Mouse (Mus musculus) CH12.LX (cell line): Measurements from ENCODE around the gene Tmem234. TPM values are rescaled to one million over a fixed set of nuclear protein-coding genes. Genes with fewer than 3 reads are reported as not detected.

ENCODE experiments used
- DNase-seq: peaks from one replicate; pipeline ENCODE4 v3.0.0-alpha.2; 2013; ENCODE audit errors: extremely low read depth
- H3K27ac ChIP-seq: 2 replicates; pipeline ENCODE4 v1.5.1; 2012; ENCODE audit warnings: low read depth, mild to moderate bottlenecking, control low read depth, moderate library complexity; ENCODE audit not compliant: insufficient read depth
- H3K27me3 ChIP-seq: replicated peaks from 2 replicates; pipeline ENCODE3; 2012; ENCODE audit warnings: inconsistent platforms
- H3K36me3 ChIP-seq, 2 experiments: replicated peaks in 1 of 2; 2 replicates each; pipeline versions ENCODE3 to v1.6.1; 2012; ENCODE audit warnings: inconsistent platforms in 1 of 2, low read length in 1 of 2, mild to moderate bottlenecking in 1 of 2, mixed read lengths in 1 of 2, moderate library complexity in 1 of 2; ENCODE audit not compliant: control insufficient read depth in 1 of 2, insufficient read depth in 1 of 2
- H3K4me1 ChIP-seq, 2 experiments: 2 replicates each; pipeline ENCODE4 v1.6.1; 2012; ENCODE audit warnings: inconsistent platforms in 1 of 2, moderate library complexity in 1 of 2; ENCODE audit not compliant: insufficient read depth in 2 of 2, control insufficient read depth in 1 of 2
- H3K4me2 ChIP-seq: 2 replicates; pipeline ENCODE4 v1.6.1; 2012; ENCODE audit warnings: low read depth, mild to moderate bottlenecking, control low read depth; ENCODE audit not compliant: poor library complexity, insufficient read depth, severe bottlenecking
- H3K4me3 ChIP-seq, 3 experiments: fragments of 150-350 bp in 1 of 3; sonication (generic) in 1 of 3; replicated peaks in 1 of 3; 2 replicates each; pipeline versions ENCODE3 to v1.5.1; 2011 to 2012; ENCODE audit warnings: low read depth in 2 of 3, low read length in 2 of 3, mild to moderate bottlenecking in 2 of 3, moderate library complexity in 2 of 3, control low read depth in 1 of 3, improper control_type of control experiment in 1 of 3, inconsistent platforms in 1 of 3, mixed read lengths in 1 of 3; ENCODE audit not compliant: poor library complexity in 1 of 3
- H3K79me2 ChIP-seq: replicated peaks from 2 replicates; pipeline ENCODE4 v1.6.1; 2012; ENCODE audit warnings: mild to moderate bottlenecking, moderate library complexity; ENCODE audit not compliant: control insufficient read depth, poor library complexity, insufficient read depth, severe bottlenecking; ENCODE audit errors: extremely low read depth
- H3K9ac ChIP-seq: 2 replicates; pipeline ENCODE4 v1.6.1; 2012; ENCODE audit warnings: low read depth, mild to moderate bottlenecking, control low read depth, moderate library complexity; ENCODE audit not compliant: insufficient read depth
- H3K9me3 ChIP-seq: replicated peaks from 2 replicates; pipeline ENCODE3; 2012; ENCODE audit warnings: low read length, inconsistent platforms, mixed read lengths
- BHLHE40 ChIP-seq: IDR thresholded peaks from 2 replicates; pipeline ENCODE4 v1.6.1; 2011; ENCODE audit warnings: mild to moderate bottlenecking, low read depth, low read length, improper control_type of control experiment
- EP300 ChIP-seq: IDR thresholded peaks from 2 replicates; pipeline ENCODE4 v1.6.1; 2011; ENCODE audit warnings: low read length, improper control_type of control experiment
- GABPA ChIP-seq: IDR thresholded peaks from 2 replicates; pipeline ENCODE4 v1.6.1; 2012; ENCODE audit warnings: low read depth, low read length, improper control_type of control experiment, inconsistent platforms; ENCODE audit not compliant: insufficient replicate concordance
- JUND ChIP-seq: conservative IDR thresholded peaks from 2 replicates; pipeline ENCODE4 v1.6.1; 2011; ENCODE audit warnings: low read depth, low read length, improper control_type of control experiment
- MEF2A ChIP-seq: IDR thresholded peaks from 2 replicates; pipeline ENCODE4 v1.6.1; 2014; ENCODE audit warnings: low read depth, mild to moderate bottlenecking, inconsistent platforms, low read length, improper control_type of control experiment, borderline replicate concordance
- MXI1 ChIP-seq: IDR thresholded peaks from 2 replicates; pipeline ENCODE4 v1.6.1; 2011; ENCODE audit warnings: mild to moderate bottlenecking, low read depth, low read length, improper control_type of control experiment
- PAX5 ChIP-seq: IDR thresholded peaks from 2 replicates; pipeline ENCODE4 v1.6.1; 2012; ENCODE audit warnings: low read length, inconsistent platforms, mixed read lengths
- TCF12 ChIP-seq: IDR thresholded peaks from 2 replicates; pipeline ENCODE4 v1.6.1; 2014; ENCODE audit warnings: low read depth, mild to moderate bottlenecking, inconsistent platforms, low read length, improper control_type of control experiment
- UBTF ChIP-seq: IDR thresholded peaks from 2 replicates; pipeline ENCODE4 v1.6.1; 2012; ENCODE audit warnings: low read depth, mild to moderate bottlenecking, inconsistent platforms, low read length, improper control_type of control experiment, moderate library complexity
- ZKSCAN1 ChIP-seq: IDR thresholded peaks from 2 replicates; pipeline ENCODE4 v1.6.1; 2012; ENCODE audit warnings: low read depth, inconsistent platforms, low read length, improper control_type of control experiment, borderline replicate concordance
- dilution Hi-C: fragments of 300-500 bp; cut with MboI; formaldehyde crosslinking; loops from 2 replicates; pipeline ENCODE4 v1.14.3; 2020; ENCODE audit warnings: low sequenced_read_pairs; ENCODE audit not compliant: extremely low pct_unique_long_range_greater_than_20kb, extremely low pct_ligation_motif_present
- in situ Hi-C: fragments of 300-500 bp; cut with MboI; formaldehyde crosslinking; loops from 3 replicates; pipeline ENCODE4 v1.14.3; 2019; ENCODE audit warnings: low sequenced_read_pairs, low pct_ligation_motif_present, low pct_unique_long_range_greater_than_20kb, mixed read lengths
- polyA plus RNA-seq: library from polyadenylated mRNA; unstranded; fragments of >175 nt; gene quantifications from 2 replicates; pipeline ENCODE4 v1.2.1, GENCODE M21; 2012; ENCODE audit warnings: low read depth; ENCODE audit not compliant: insufficient read length
- total RNA-seq, 2 experiments: library from RNA; depleted of rRNA; stranded (reverse); fragments of 300-350 nt in 1 of 2; fragments of >200 nt in 1 of 2; gene quantifications; 2 replicates each; pipeline ENCODE4 v1.2.3; 2012 to 2014

The Tmem234 gene
- total and polyA plus RNA-seq, 3 experiments = 97.6 to 113 (median 111) TPM

DNA sequence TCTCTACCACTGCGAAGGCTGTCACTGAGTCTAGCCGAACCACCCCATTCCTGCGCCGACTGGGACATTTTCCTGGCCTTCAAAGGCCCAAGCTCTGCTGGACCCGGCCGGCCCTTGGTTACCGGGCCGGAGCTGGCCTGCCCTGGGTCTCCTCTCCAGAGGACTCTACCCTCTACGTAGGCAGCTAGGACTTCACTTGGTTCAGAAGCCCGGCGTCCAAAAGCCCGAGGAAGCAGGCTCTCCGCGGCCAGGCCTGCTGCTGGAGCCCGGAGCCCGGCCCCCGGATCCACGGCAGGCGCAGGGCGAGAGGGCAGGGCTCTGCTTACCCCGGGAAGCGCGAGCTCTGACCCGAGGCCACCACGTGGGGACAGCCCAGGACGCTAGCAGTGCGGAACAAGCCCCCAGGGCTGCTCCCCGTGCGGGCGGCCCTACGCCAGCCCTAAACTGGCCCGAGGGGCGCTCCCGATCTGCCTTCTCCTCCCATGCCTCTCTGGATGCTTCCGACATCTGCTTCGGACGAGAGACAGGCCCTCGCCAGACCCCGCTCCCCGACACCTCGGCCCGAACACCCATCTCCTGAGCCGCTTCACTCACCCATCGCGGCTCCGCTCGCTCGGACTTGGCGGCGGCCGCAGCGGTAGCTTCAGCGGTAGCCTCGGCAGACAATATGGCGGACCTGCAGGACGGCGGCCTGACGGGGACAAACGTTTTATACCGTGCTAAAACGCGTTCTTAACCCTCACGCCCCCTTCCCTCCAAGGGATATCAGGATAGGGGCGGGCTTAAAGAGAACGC is 71.8 kb downstream of the Tmem234 start, which contains the start of gene Kpna6 (continued):
- TF ChIP-seq JUND (no peak), MEF2A (peak; percentile 60), PAX5 (no peak), TCF12 (peak; percentile 64), MXI1 (peak; percentile 67), GABPA (no peak), UBTF (peak; percentile 53; the same call in 1 of the 2 replicates), ZKSCAN1 (no peak), BHLHE40 (no peak; the same call in 1 of the 2 replicates)
- TF ChIP-seq, all 38 proteins: peak for 18

DNA sequence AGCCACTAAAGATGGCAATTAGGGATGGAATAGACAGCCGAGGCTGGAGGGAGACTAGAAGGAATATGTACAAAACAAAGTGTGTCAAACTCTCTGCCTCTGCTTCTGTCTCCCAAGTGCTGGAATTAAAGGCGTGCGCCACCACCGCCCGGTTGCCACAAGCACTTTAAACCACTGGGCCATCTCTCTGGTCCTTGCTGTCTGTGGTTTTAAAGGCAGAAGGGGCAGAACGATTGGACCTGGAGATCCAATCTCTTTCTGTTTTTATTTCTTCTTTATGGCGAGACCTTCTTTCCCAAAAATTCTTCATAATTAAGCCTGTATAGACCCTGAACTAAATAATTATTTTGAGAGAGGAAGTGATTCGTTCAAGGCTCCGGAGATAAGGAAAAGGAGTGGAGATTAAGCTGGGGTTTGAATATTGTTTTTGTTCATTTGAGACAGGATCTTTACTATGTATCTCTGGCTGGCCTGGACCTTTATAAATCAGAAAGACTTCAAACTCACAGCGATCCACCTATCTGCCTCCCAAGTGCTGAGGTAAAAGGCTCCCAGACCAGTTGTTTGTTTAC is 72.5 kb downstream of the Tmem234 start:
- dilution Hi-C loops = no loop called here
- Histone ChIP-seq H3K36me3 (peaks cover 11 to 35% of the 10 kb centered on the region in 2 experiments), H3K4me1 (peaks cover 3 to 19% of the 10 kb centered on the region in 2 experiments; a peak in 3 of 4 replicates), H3K4me3 (peak overlapping the region; percentile 85 to 95 (median 89)), H3K4me2 (peak overlapping the region; percentile 53), H3K9ac (peak overlapping the region; percentile 96)
- no peak for DNase-seq
- TF ChIP-seq EP300 (no peak), BHLHE40 (0 out of 2 replicates have a peak, but pooled peaks have one; percentile 18)
- TF ChIP-seq, all 38 proteins: peak for 1
- Histone ChIP-seq H3K9me3 (no peaks in the 10 kb centered on the region), H3K27ac (no peak overlapping the region), H3K79me2 (peaks cover 30% of the 10 kb centered on the region), H3K27me3 (no peaks in the 10 kb centered on the region)
- in situ Hi-C loops = no loop called here

Other genes with a start within 250 kb of the Tmem234 start
- gene Zbtb8a, start 222.6 kb upstream of the Tmem234 start, total RNA-seq (2012; rRNA removed) = 0.04 TPM in 1 of 2 replicates, not detected in the other
- 0.16 TPM in 1 of 2 replicates, not detected in the other for gene Zbtb8a, start 222.6 kb upstream of the Tmem234 start, total RNA-seq (2014; rRNA removed)
- 0.11 TPM in 1 of 2 replicates, not detected in the other for gene Zbtb8a, start 222.6 kb upstream of the Tmem234 start, polyA plus RNA-seq
- 0.04 TPM in 2 replicates for gene Zbtb8b, start 159.8 kb upstream of the Tmem234 start, total RNA-seq (2012; rRNA removed)
- not detected in 2 replicates for gene Zbtb8b, start 159.8 kb upstream of the Tmem234 start, total RNA-seq (2014; rRNA removed)
- not detected in 2 replicates for gene Zbtb8b, start 159.8 kb upstream of the Tmem234 start, polyA plus RNA-seq
- 20.2 and 20.4 TPM in 2 replicates for gene Bsdc1, start 139.1 kb upstream of the Tmem234 start, total RNA-seq (2012; rRNA removed)
- 19.3 and 20.6 TPM in 2 replicates for gene Bsdc1, start 139.1 kb upstream of the Tmem234 start, total RNA-seq (2014; rRNA removed)
- 16.1 and 27.2 TPM in 2 replicates for gene Bsdc1, start 139.1 kb upstream of the Tmem234 start, polyA plus RNA-seq
- gene Tssk3, start 109.6 kb upstream of the Tmem234 start, total RNA-seq (2012; rRNA removed) = 0.13 TPM in 1 of 2 replicates, not detected in the other
- gene Tssk3, start 109.6 kb upstream of the Tmem234 start, total RNA-seq (2014; rRNA removed) = not detected in 2 replicates
- not detected in 2 replicates for gene Tssk3, start 109.6 kb upstream of the Tmem234 start, polyA plus RNA-seq
- gene Fam229a, start 109.5 kb upstream of the Tmem234 start, total RNA-seq (2012; rRNA removed) = not detected in 2 replicates
- not detected in 2 replicates for gene Fam229a, start 109.5 kb upstream of the Tmem234 start, total RNA-seq (2014; rRNA removed)
- gene Fam229a, start 109.5 kb upstream of the Tmem234 start, polyA plus RNA-seq = not detected in 2 replicates
- gene Marcksl1, start 87.1 kb upstream of the Tmem234 start, total RNA-seq (2012; rRNA removed) = 194 and 195 TPM in 2 replicates
- gene Marcksl1, start 87.1 kb upstream of the Tmem234 start, total RNA-seq (2014; rRNA removed) = 260 and 265 TPM in 2 replicates
- gene Marcksl1, start 87.1 kb upstream of the Tmem234 start, polyA plus RNA-seq = 423 and 494 TPM in 2 replicates
- gene Hdac1, start 58.0 kb upstream of the Tmem234 start, total RNA-seq (2012; rRNA removed) = 71.7 and 75.4 TPM in 2 replicates
- 104 and 106 TPM in 2 replicates for gene Hdac1, start 58.0 kb upstream of the Tmem234 start, total RNA-seq (2014; rRNA removed)
- 231 and 233 TPM in 2 replicates for gene Hdac1, start 58.0 kb upstream of the Tmem234 start, polyA plus RNA-seq
- 67.2 and 80.9 TPM in 2 replicates for gene Lck, start 27.0 kb upstream of the Tmem234 start, total RNA-seq (2012; rRNA removed)
- gene Lck, start 27.0 kb upstream of the Tmem234 start, total RNA-seq (2014; rRNA removed) = 64.6 and 70.0 TPM in 2 replicates
- gene Lck, start 27.0 kb upstream of the Tmem234 start, polyA plus RNA-seq = 138 and 177 TPM in 2 replicates
- gene Fam167b, start 22.1 kb upstream of the Tmem234 start, total RNA-seq (2012; rRNA removed) = 1.1 and 1.4 TPM in 2 replicates
- 0.49 TPM in 1 of 2 replicates, not detected in the other for gene Fam167b, start 22.1 kb upstream of the Tmem234 start, total RNA-seq (2014; rRNA removed)
- gene Fam167b, start 22.1 kb upstream of the Tmem234 start, polyA plus RNA-seq = 0.82 and 1.2 TPM in 2 replicates
- 667 and 673 TPM in 2 replicates for gene Eif3i, start within 50 bp of the Tmem234 start, total RNA-seq (2012; rRNA removed)
- 702 and 753 TPM in 2 replicates for gene Eif3i, start within 50 bp of the Tmem234 start, total RNA-seq (2014; rRNA removed)
- gene Eif3i, start within 50 bp of the Tmem234 start, polyA plus RNA-seq = 418 and 446 TPM in 2 replicates
- gene Dcdc2b, start 13.6 kb downstream of the Tmem234 start, total RNA-seq (2012; rRNA removed) = 0.59 and 1.6 TPM in 2 replicates
- not detected in 2 replicates for gene Dcdc2b, start 13.6 kb downstream of the Tmem234 start, total RNA-seq (2014; rRNA removed)
- 0.66 and 1.1 TPM in 2 replicates for gene Dcdc2b, start 13.6 kb downstream of the Tmem234 start, polyA plus RNA-seq
- 24.3 and 27.0 TPM in 2 replicates for gene Iqcc, start 18.4 kb downstream of the Tmem234 start, total RNA-seq (2012; rRNA removed)
- 15.9 and 18.4 TPM in 2 replicates for gene Iqcc, start 18.4 kb downstream of the Tmem234 start, total RNA-seq (2014; rRNA removed)
- 13.5 and 14.1 TPM in 2 replicates for gene Iqcc, start 18.4 kb downstream of the Tmem234 start, polyA plus RNA-seq
- gene Ccdc28b, start 23.3 kb downstream of the Tmem234 start, total RNA-seq (2012; rRNA removed) = 24.0 and 24.2 TPM in 2 replicates
- gene Ccdc28b, start 23.3 kb downstream of the Tmem234 start, total RNA-seq (2014; rRNA removed) = 27.3 and 35.5 TPM in 2 replicates
- gene Ccdc28b, start 23.3 kb downstream of the Tmem234 start, polyA plus RNA-seq = 26.6 and 28.0 TPM in 2 replicates
- gene Txlna, start 40.4 kb downstream of the Tmem234 start, total RNA-seq (2012; rRNA removed) = 51.8 and 68.2 TPM in 2 replicates
- gene Txlna, start 40.4 kb downstream of the Tmem234 start, total RNA-seq (2014; rRNA removed) = 50.0 and 52.2 TPM in 2 replicates
- gene Txlna, start 40.4 kb downstream of the Tmem234 start, polyA plus RNA-seq = 64.7 and 103 TPM in 2 replicates
- 17.3 and 23.9 TPM in 2 replicates for gene Kpna6, start 72.1 kb downstream of the Tmem234 start, total RNA-seq (2012; rRNA removed)
- 19.6 and 22.4 TPM in 2 replicates for gene Kpna6, start 72.1 kb downstream of the Tmem234 start, total RNA-seq (2014; rRNA removed)
- 25.8 and 26.4 TPM in 2 replicates for gene Kpna6, start 72.1 kb downstream of the Tmem234 start, polyA plus RNA-seq
- gene Tmem39b, start 96.2 kb downstream of the Tmem234 start, total RNA-seq (2012; rRNA removed) = 11.3 and 11.9 TPM in 2 replicates
- 13.9 and 14.6 TPM in 2 replicates for gene Tmem39b, start 96.2 kb downstream of the Tmem234 start, total RNA-seq (2014; rRNA removed)
- gene Tmem39b, start 96.2 kb downstream of the Tmem234 start, polyA plus RNA-seq = 33.5 and 37.7 TPM in 2 replicates
- gene Khdrbs1, start 141.6 kb downstream of the Tmem234 start, total RNA-seq (2012; rRNA removed) = 58.6 and 65.9 TPM in 2 replicates
- 67.4 and 79.0 TPM in 2 replicates for gene Khdrbs1, start 141.6 kb downstream of the Tmem234 start, total RNA-seq (2014; rRNA removed)
- 125 TPM in 2 replicates for gene Khdrbs1, start 141.6 kb downstream of the Tmem234 start, polyA plus RNA-seq
- 113 and 163 TPM in 2 replicates for gene Ptp4a2, start 210.6 kb downstream of the Tmem234 start, total RNA-seq (2012; rRNA removed)
- gene Ptp4a2, start 210.6 kb downstream of the Tmem234 start, total RNA-seq (2014; rRNA removed) = 415 and 493 TPM in 2 replicates
- 327 and 467 TPM in 2 replicates for gene Ptp4a2, start 210.6 kb downstream of the Tmem234 start, polyA plus RNA-seq